Mouse (Mus musculus) G1E-ER4 (cell line): ENCODE data around the gene Slc35a5. TPM values are rescaled to one million over a fixed set of nuclear protein-coding genes. Genes with fewer than 3 reads are reported as not detected.

Source experiments
- GATA1 ChIP-seq: IDR thresholded peaks from one replicate; pipeline ENCODE4 v1.8.0; 2012; ENCODE audit warnings: low read length, inconsistent platforms
- polyA plus RNA-seq: library from polyadenylated mRNA; stranded (reverse); fragments of >175 nt; gene quantifications from 2 replicates; pipeline ENCODE4 v1.2.3, GENCODE M21; 2012

The Slc35a5 gene
- polyA plus RNA-seq = 0.12 TPM in 1 of 2 replicates, not detected in the other

GRCm38 (mm10) chr16:45158522-45159388 lies at the start of gene Slc35a5, which contains the start of gene Atg3:
TSS of gene Slc35a5 (minus strand) at chr16:45158706.
TSS of gene Atg3 (plus strand) at chr16:45158785.
- no peak for TF ChIP-seq GATA1

GRCm38 (mm10) chr16:45204859-45205670 lies 46.6 kb upstream of the Slc35a5 start:
- no peak for TF ChIP-seq GATA1

GRCm38 (mm10) chr16:45204438-45204837 lies 45.9 kb upstream of the Slc35a5 start:
- TF ChIP-seq GATA1 = no peak

- no peak for TF ChIP-seq GATA1
Measured at GRCm38 (mm10) chr16:45201395-45201794, 42.9 kb upstream of the Slc35a5 start.

- TF ChIP-seq GATA1 = no peak
Measured at GRCm38 (mm10) chr16:45196816-45197215, 38.3 kb upstream of the Slc35a5 start.

GRCm38 (mm10) chr16:45192613-45193012 lies 34.1 kb upstream of the Slc35a5 start:
- TF ChIP-seq GATA1 = no peak

- no peak for TF ChIP-seq GATA1
Measured at GRCm38 (mm10) chr16:45181824-45182223, 23.3 kb upstream of the Slc35a5 start.

- no peak for TF ChIP-seq GATA1
Measured at GRCm38 (mm10) chr16:45178552-45178951, 20.0 kb upstream of the Slc35a5 start.

- TF ChIP-seq GATA1 = no peak
Measured at GRCm38 (mm10) chr16:45159389-45159716, 847 bp upstream of the Slc35a5 start.

GRCm38 (mm10) chr16:45158136-45158521 lies 377 bp downstream of the Slc35a5 start:
- no peak for TF ChIP-seq GATA1

- no peak for TF ChIP-seq GATA1
Measured at GRCm38 (mm10) chr16:45154741-45155250, 3.7 kb downstream of the Slc35a5 start.

GRCm38 (mm10) chr16:45148488-45149082 lies 9.9 kb downstream of the Slc35a5 start:
- TF ChIP-seq GATA1 = no peak

- TF ChIP-seq GATA1 = no peak
Measured at GRCm38 (mm10) chr16:45145119-45145518, 13.4 kb downstream of the Slc35a5 start.

GRCm38 (mm10) chr16:45142565-45142964 lies 15.9 kb downstream of the Slc35a5 start:
- TF ChIP-seq GATA1 = no peak

GRCm38 (mm10) chr16:45141711-45142110 lies 16.8 kb downstream of the Slc35a5 start:
- no peak for TF ChIP-seq GATA1
